Mouse (Mus musculus): Measurements from ENCODE around the gene Phpt1. TPM values are rescaled to one million over a fixed set of nuclear protein-coding genes. Genes with fewer than 3 reads are reported as not detected.

Phpt1 gene
- polyA plus RNA-seq, 1 experiment from 2014 or later = 9.0 TPM

DNA sequence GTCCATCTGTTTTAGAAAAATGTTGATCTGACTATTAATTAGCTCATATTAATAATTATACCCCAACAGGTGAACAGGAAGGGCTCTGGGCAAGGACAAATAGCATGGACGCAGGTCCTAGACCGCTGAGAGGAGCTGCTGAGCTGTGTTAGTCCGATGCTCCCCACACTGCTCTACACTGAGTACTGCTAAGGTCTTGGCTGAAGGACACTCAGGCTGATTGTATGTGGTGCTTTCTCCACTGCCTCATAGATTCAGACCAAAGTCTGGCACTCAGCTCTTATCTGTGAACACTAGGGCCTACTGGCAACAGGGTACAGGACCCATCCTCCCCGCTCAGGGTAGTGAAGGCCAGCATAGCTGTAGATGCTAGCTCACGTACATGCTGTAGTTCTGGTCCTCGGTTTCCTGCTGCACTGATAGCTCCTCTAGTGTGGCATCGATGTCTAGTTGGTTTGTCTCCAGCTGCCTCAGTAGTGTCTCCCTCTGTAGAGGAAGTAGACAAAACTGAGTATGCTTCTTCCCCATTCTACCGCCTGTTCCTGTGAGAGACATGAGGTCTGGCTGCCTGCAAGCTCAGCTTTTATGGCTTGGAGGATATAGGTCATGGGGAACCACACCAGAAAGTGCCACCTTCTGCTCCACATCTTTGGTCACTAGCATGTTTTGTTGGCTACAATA lies 13.3 kb upstream of the Phpt1 start:
- Histone ChIP-seq H3K4me3 (ENCODE audit: inconsistent target) (no peak overlapping the region), H3K79me2 (ENCODE audit: inconsistent target) (no peaks in the 10 kb centered on the region), H3K36me3 (ENCODE audit: inconsistent target) (peaks cover 36% of the 10 kb centered on the region), H3K27ac (peak overlapping the region; percentile 79)
- 82% methylated on average over 8 of the region's 8 CpGs for WGBS (ENCODE audit: missing documents)

DNA sequence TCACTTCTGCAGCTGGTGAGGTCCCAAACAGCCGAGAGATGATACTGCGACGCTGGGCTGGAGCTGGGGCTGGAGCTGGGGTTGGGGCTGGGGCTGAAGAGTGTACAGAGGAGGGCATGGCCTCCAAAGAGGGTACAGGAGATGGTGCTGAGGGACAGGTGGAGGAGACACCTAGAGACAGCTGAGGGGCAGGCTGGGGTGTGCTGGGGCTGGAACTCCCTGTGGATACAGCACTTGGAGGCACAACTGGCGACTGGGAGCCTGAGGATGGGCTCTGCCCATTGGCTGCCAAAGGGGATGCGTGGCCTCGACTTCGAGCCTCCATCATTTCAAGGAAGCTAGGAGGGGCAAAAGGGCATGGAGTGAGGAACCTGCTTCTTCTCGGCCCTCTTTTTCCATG lies 12.3 kb upstream of the Phpt1 start:
- Histone ChIP-seq H3K79me2 (ENCODE audit: inconsistent target) (no peaks in the 10 kb centered on the region), H3K27ac (peak overlapping the region; percentile 79), H3K36me3 (ENCODE audit: inconsistent target) (peaks cover 30% of the 10 kb centered on the region), H3K4me3 (ENCODE audit: inconsistent target) (no peak overlapping the region)
- 96% methylated on average over 8 of the region's 8 CpGs for WGBS (ENCODE audit: missing documents)

DNA sequence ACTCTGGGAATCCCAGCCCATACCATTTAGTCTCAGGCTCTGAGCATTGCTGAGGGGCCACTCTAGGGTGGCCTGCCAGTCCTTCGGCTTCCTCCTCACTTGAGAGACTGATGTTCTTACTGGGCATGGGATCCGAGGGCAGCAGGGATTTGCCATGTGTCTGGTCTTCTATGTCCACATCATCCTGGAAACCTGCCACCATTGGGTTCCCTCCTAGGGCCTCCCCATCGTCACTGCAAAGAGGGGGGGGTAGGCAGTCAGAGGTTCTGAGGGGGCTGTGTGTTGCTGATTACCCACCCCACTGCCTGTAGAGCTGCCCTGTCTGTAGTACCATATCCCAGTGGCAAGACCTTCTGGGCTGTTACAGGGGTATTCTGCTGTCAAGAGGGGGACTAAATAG lies 10.6 kb upstream of the Phpt1 start:
- WGBS (ENCODE audit: missing documents) = 88% methylated on average over 3 of the region's 3 CpGs
- Histone ChIP-seq H3K27ac (no peak overlapping the region), H3K36me3 (ENCODE audit: inconsistent target) (peaks cover 27% of the 10 kb centered on the region)

DNA sequence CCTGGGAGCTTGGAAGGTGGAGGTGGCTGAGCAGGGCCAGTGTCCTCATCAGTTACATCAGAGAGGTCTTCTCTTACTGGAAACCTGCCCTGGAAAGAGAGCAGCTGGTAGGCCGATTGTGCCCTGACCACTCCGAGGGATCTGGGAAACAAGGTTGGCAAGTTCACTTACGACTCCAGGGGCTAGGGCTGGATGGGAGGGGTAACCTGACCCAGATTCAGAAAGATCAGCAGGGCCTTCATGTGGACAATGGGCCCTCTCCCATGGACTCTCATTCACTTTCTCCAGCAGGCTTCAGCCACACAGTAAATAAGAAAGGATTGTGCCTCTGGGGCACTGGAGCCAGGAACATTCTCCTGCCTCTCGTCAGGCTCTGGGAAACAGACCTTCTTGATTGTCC lies 9.8 kb upstream of the Phpt1 start:
- Histone ChIP-seq H3K4me3 (ENCODE audit: inconsistent target) (no peak overlapping the region), H3K27ac (no peak overlapping the region), H3K79me2 (ENCODE audit: inconsistent target) (no peaks in the 10 kb centered on the region), H3K36me3 (ENCODE audit: inconsistent target) (peaks cover 27% of the 10 kb centered on the region)
- WGBS (ENCODE audit: missing documents) = 100% methylated on average over 4 of the region's 4 CpGs

More for the DNA sequence above, 10.6 kb upstream of the Phpt1 start:
- Histone ChIP-seq H3K4me3 (ENCODE audit: inconsistent target) (no peak overlapping the region), H3K79me2 (ENCODE audit: inconsistent target) (no peaks in the 10 kb centered on the region)

DNA sequence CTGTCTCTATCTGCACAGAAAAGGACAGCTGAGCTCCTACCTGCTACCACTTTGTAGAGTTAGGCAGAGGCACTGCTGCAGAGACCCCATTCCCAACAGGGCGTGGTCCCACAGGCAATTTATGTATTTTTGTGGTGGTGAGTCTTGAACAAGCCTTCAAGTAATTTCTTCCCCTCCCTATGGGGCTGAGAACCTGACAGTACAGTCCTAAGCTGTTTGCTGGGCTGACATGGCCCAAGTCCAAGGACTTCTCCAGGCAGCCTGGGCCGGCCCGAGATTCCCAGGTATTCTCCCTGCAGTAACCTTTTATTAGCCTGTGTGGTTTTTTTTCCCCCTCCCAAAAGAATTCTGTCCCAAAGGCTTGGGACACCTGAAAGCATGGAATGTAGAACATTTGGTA lies 9.1 kb upstream of the Phpt1 start:
- H3K27ac ChIP-seq = no peak overlapping the region
- no peaks in the 10 kb centered on the region for H3K79me2 ChIP-seq (ENCODE audit: inconsistent target)
- peaks cover 27% of the 10 kb centered on the region for H3K36me3 ChIP-seq (ENCODE audit: inconsistent target)
- 97% methylated on average over 3 of the region's 3 CpGs for WGBS (ENCODE audit: missing documents)
- no peak overlapping the region for H3K4me3 ChIP-seq (ENCODE audit: inconsistent target)

DNA sequence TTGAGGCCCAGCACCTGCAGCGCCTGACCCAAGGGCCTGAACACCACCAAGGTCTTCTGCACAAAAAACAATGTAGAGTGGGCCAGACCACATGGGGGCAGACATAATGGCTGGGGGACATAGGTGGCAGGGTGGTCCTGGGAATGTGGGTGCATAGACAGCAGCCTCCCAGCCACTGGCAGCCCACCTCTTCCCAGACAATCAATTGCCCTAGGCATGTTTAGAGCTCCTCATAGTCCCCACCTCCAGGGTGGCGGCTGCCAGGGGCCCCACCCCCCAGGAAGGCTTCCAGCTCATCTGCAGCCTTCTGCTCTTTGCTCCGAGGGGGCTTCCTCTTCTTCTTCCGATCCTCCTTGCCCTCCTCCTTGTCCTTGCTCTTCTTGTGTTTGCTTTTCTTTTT lies 8.5 kb upstream of the Phpt1 start:
- 76% methylated on average over 3 of the region's 4 CpGs for WGBS (ENCODE audit: missing documents)
- Histone ChIP-seq H3K79me2 (ENCODE audit: inconsistent target) (no peaks in the 10 kb centered on the region), H3K27ac (no peak overlapping the region), H3K36me3 (ENCODE audit: inconsistent target) (peaks cover 27% of the 10 kb centered on the region), H3K4me3 (ENCODE audit: inconsistent target) (no peak overlapping the region)

DNA sequence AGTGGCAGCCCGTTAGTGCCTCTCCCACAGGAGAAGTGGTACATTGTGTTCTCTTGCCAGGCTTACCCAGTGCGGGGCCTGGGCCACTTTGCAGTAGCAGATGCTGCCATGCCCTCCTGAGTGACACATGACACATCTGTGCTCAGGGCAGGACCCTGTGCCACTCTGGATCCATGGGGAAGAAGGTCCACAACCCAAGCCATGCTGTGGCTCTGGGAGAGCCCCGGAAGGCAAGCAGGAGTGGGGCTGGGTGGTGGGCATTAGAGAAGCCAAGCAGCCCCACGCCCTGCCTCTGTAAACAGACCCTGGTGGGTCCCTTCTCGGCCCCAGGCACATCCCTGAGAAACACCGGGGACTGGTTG lies 8.1 kb upstream of the Phpt1 start:
- no peaks in the 10 kb centered on the region for H3K79me2 ChIP-seq (ENCODE audit: inconsistent target)
- H3K36me3 ChIP-seq (ENCODE audit: inconsistent target) = peaks cover 27% of the 10 kb centered on the region
- no peak overlapping the region for H3K4me3 ChIP-seq (ENCODE audit: inconsistent target)
- no peak overlapping the region for H3K27ac ChIP-seq
- WGBS (ENCODE audit: missing documents) = 96% methylated on average over 6 of the region's 6 CpGs

DNA sequence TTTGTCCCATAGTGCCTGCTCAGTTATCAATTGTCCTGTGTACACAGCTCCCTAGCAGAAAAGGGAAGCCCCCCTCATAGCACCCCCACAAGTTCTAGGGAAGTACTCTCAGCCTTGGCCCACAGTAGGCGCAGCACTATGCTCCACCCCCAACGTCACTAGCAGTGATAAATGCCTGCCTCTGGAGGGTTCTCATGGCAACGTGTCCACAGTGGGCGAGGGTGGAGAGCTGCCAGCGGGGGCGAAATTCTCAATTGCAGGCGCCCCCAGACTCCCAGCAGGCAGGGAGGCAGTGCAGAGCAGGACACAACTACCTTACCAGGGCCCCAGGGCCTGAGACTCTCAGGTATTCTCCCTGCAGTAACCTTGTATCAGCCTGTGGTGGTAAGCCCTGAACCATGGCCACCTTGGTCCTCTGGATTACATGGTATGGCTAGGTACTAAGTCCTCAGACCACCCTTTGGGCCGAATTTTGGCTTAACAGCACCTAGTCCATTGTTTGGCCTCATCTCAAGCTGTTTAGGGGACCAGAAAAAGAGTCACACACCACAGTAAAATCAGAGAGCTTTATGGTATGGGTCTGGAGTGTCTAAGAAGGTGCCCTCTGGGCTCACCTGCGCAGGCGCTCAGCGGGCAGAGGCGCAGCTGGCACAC lies 7.6 kb upstream of the Phpt1 start:
- no peak overlapping the region for H3K4me3 ChIP-seq (ENCODE audit: inconsistent target)
- H3K36me3 ChIP-seq (ENCODE audit: inconsistent target) = peaks cover 27% of the 10 kb centered on the region
- H3K27ac ChIP-seq = no peak overlapping the region
- H3K79me2 ChIP-seq (ENCODE audit: inconsistent target) = no peaks in the 10 kb centered on the region
- WGBS (ENCODE audit: missing documents) = 46% methylated on average over 12 of the region's 12 CpGs

DNA sequence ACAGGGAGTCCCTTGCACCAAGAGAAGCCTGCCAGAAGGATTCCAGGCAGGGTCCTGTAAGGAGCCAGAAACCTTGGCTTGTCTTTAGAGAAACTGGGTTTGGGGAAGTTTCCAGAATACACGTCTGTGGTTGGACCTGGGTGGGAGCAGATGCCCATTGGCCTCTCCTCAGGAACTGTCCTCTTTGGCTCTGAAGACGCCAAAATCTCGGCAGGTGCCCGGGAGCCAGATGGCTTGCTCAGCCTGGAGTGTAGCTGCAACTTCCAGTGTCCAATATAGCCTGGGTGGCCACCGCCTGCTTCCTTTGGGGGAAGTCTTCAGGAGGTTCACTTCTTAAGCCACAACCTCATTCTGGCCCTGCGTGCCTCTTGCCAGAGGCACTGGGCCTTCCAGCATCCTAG lies 6.9 kb upstream of the Phpt1 start:
- Histone ChIP-seq H3K79me2 (ENCODE audit: inconsistent target) (no peaks in the 10 kb centered on the region), H3K27ac (0 out of 2 replicates have a peak overlapping the region, but pooled peaks have one; percentile 10), H3K36me3 (ENCODE audit: inconsistent target) (peaks cover 27% of the 10 kb centered on the region), H3K4me3 (ENCODE audit: inconsistent target) (no peak overlapping the region)
- WGBS (ENCODE audit: missing documents) = 5% methylated on average over 6 of the region's 6 CpGs

DNA sequence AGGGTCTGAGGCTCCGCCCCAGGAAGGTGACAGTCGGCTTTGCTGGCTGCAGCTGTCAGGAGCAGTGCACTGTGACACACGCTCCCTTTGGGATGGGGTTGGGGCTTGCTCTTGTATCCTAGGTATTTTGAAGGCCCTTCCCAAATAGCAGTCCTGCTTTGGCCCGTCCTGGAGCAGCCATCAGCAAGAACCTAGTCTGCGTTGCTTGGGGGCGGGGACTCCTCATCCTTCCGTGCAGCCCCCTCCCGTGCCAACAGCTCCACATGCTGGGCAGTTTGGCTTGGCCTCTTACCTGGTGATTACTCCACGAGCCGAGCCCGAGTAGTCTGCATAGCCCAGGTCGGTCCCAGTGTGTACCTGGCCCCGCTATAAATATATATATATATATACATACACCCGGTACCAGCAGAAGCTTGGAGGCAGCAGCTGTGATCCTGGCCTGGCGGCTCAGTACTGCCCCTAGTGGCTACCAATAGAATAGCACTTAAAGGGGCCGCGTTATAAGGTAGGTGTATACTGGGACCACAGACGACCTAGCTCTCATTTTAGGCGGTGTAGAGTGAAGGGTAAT lies 6.4 kb upstream of the Phpt1 start, which contains the start of gene Ajm1:
Ajm1 (minus strand) TSS at position 464 of the 571 bp plus-strand sequence.
- Histone ChIP-seq H3K4me3 (ENCODE audit: inconsistent target) (peak within 1 kb of the TSS; percentile 8; the same call in 1 of the 2 replicates), H3K36me3 (ENCODE audit: inconsistent target) (peaks cover 27% of the 10 kb centered on the region), H3K27ac (0 out of 2 replicates have a peak within 1 kb of the TSS, but pooled peaks have one; percentile 10)

DNA sequence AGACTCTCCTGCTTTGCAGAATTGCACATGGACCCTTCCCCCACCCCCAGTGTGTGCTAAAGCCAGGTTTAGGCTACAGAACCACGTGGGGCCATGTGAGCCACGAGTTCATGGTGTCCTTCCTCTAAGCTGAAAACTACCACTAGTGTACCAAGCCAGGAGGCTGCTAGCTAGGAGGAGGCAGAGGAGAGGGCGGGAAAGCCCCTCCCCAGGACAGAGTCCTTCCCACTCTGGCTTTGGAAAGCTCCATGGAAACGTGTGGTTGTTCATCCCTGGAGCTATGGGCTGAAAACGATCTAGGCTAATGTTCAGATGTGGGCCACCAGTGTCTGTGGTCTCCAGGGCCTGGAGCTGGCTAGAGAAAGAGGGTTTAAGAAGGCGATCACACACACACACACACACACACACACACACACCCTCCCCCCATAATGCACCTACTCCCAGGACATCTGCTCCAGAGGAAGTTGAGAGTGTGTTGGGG lies 5.6 kb upstream of the Phpt1 start:
- Histone ChIP-seq H3K27ac (no peak overlapping the region), H3K4me3 (ENCODE audit: inconsistent target) (no peak overlapping the region), H3K36me3 (ENCODE audit: inconsistent target) (peaks cover 26% of the 10 kb centered on the region), H3K79me2 (ENCODE audit: inconsistent target) (no peaks in the 10 kb centered on the region)
- WGBS (ENCODE audit: missing documents) = 42% methylated on average over 4 of the region's 6 CpGs

More for the DNA sequence above, 6.4 kb upstream of the Phpt1 start, which contains the start of gene Ajm1:
- WGBS (ENCODE audit: missing documents) = 9% methylated on average over 19 of the region's 19 CpGs
- H3K79me2 ChIP-seq (ENCODE audit: inconsistent target) = no peaks in the 10 kb centered on the region

DNA sequence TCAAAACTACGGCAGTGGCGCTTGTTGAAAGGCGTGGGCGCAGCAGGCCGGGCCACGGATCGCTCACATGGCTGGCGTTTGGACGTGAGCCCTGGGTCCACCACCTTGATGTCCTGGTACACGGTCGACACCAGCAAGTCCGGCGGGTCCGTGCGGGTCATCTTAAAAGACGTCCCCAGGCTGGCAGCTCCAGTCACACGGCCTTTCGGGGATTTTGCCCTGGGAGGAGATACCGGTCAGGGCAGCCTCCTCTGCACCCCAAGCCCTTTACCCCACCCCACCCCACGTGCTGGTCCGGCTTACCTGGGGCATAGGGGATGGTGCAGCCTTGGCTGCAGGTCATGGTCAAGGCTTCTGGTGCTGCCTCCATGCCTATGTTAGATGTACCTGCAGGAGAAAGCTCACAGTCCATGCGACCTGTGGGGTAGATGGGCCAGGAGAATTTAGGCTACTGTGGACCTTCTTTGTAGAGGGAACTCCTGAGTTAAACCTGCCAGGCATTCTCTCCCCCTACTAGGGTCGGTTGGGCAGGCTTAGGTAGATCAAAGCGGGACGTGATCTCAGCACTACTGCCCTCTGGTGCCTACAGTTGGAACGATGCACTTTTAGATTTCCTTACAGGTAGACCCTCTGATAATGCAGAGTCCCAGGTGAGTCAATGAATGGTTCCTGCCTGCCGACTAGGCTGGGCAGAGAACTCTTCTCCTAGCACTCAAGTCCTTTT lies 4.9 kb upstream of the Phpt1 start:
- Histone ChIP-seq H3K79me2 (ENCODE audit: inconsistent target) (no peaks in the 10 kb centered on the region), H3K4me3 (ENCODE audit: inconsistent target) (no peak overlapping the region), H3K27ac (no peak overlapping the region), H3K36me3 (ENCODE audit: inconsistent target) (peaks cover 19% of the 10 kb centered on the region)
- WGBS (ENCODE audit: missing documents) = 11% methylated on average over 27 of the region's 27 CpGs

DNA sequence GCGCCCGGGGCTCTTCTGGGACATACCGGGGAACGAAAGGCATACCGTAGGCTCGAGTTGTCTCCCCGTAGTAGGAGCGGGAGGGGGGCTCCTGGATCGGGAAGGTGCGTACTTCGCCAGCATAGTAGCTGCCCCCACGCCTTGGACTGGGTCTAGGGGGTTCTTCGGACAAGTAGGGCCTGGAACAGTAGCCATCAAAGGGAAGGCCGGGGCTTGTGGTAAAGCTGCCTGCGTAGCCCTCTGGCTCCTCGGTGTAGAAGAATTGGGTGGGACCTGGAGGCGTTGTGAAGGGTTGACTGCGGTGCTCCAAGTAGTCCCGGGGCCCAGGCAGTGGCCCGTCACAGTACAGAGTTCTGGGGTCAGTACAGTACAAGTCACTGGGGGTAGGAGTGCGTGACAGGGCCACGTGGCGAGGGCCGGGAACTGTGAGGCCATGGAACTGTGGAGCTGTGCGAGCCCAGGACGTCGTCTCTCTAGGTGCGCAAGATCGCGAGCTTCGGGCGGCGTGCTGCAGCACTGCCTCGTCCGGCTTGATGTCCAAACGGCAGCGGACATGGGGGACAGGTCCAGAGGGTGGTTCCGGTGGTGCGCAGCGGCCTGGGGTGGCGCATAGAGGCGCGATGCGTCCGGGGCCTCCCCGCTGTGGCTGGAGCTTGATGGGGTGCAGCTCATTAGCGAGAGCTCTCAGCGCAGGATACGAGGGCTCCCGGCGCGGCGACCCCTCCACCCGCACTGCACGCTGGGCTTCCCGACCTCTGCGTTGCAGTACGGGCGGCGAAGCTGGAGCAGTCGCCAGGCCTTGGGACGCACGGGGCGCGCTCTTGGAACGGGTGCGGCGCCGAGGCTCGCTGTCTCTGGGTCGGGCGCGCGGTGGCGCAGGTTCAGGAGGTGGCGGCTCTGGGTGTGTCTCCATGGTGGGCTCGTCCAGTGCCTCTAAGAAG lies 4.0 kb upstream of the Phpt1 start:
- Histone ChIP-seq H3K27ac (no peak overlapping the region), H3K79me2 (ENCODE audit: inconsistent target) (no peaks in the 10 kb centered on the region), H3K36me3 (ENCODE audit: inconsistent target) (peaks cover 10% of the 10 kb centered on the region), H3K4me3 (ENCODE audit: inconsistent target) (no peak overlapping the region)
- WGBS (ENCODE audit: missing documents) = 8% methylated on average over 68 of the region's 77 CpGs

Data from macrophage (primary cell).